Mouse (Mus musculus): ENCODE measurements at regions not wholly inside any gene's neighbourhood (a gene's known extent, or its start where the extent isn't known, plus 50 kb on each side); places are given as distances from the start of the nearest gene placed in this dataset.

DNA sequence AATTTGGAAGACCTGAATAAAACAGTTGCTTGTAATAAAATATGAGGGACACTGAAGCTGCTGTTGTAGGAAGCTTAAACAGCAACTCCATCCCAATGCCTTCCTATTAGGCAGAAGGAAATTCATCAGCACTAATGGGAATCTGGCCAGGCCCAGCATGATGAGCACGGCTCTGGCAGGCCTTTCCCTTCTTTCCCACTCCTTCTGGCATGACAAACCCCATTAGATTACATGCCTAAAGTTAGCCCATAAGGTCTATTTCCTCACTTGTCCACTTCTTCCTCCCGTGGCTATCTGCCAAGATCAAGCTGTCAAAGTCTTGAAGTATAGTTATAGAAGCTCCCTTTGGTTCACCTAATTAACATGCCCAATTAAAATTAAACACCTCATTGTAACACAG is 574.4 kb upstream of the Dsel start:
- no peak for TF ChIP-seq CTCF (conservative IDR thresholded peaks at IDR 0.05; ENCODE audit: low read length)
- no peak for TF ChIP-seq POU5F1 (IDR thresholded peaks at IDR 0.05; ENCODE audit: borderline replicate concordance, low read length)
- TF ChIP-seq NANOG (IDR thresholded peaks at IDR 0.05; ENCODE audit: borderline replicate concordance, low read length), result no peak
